Mouse (Mus musculus): ENCODE measurements around the gene Surf4.
A peak's percentile ranks its signal among the peaks of the same experiment; 100 is the strongest.

GRCm38 (mm10) chr2:26910124-26910993 is 23.4 kb downstream of the Surf4 start, which contains the start of the genes Med22 and Rpl7a:
- no peak for TF ChIP-seq CTCF (IDR thresholded peaks at IDR 0.05)
- peak; percentile 96 for TF ChIP-seq POLR2A (IDR thresholded peaks at IDR 0.05; ENCODE audit: insufficient read depth, low read depth, low read length)
- TF ChIP-seq EP300 (IDR thresholded peaks at IDR 0.05; ENCODE audit: insufficient read depth, low read depth, low read length) = peak; percentile 28; the same call in 1 of the 2 replicates
